Mouse (Mus musculus): Measurements from ENCODE around the gene Ipo4. TPM values are rescaled to one million over a fixed set of nuclear protein-coding genes. Genes with fewer than 3 reads are reported as not detected.
A peak's percentile ranks its signal among the peaks of the same experiment; 100 is the strongest.

The Ipo4 gene
- 69.3 and 80.6 TPM in 2 replicates for polyA plus RNA-seq (2014; fragmentation: Nextera tagmentation; extraction: Ambion mirVana)

GRCm38 (mm10) chr14:55635523-55636007 is at the start of gene Ipo4:
Gene Ipo4, minus strand, starts transcription at chr14:55635957.
- Histone ChIP-seq H3K9me3 (ENCODE audit: control insufficient read depth, low read length) (no peaks in the 10 kb centered on the region), H3K4me3 (ENCODE audit: low read depth, low read length) (peak within 1 kb of the TSS; percentile 61), H3K27ac (ENCODE audit: low read depth, low read length) (peak within 1 kb of the TSS; percentile 55), H3K4me2 (peak within 1 kb of the TSS; percentile 96), H3K4me1 (ENCODE audit: control insufficient read depth, insufficient read depth, low read length) (peaks cover 13% of the 10 kb centered on the region), H3K36me3 (ENCODE audit: control insufficient read depth, insufficient read depth, low read length) (peaks cover 22% of the 10 kb centered on the region), H3K9ac (ENCODE audit: low read length) (peak within 1 kb of the TSS; percentile 78), H3K27me3 (ENCODE audit: control insufficient read depth, insufficient read depth, low read length) (no peaks in the 10 kb centered on the region)
- DNase-seq (ENCODE audit: low spot score, missing footprints), result peak; percentile 98
- peak; percentile 91 for ATAC-seq (ENCODE audit: low FRiP score)
- WGBS, result 2% methylated on average over 33 of the region's 33 CpGs

GRCm38 (mm10) chr14:55682118-55682493 is 46.3 kb upstream of the Ipo4 start:
- H3K27ac ChIP-seq (ENCODE audit: low read depth, low read length), result no peak overlapping the region
- peak overlapping the region; percentile 51 for H3K9ac ChIP-seq (ENCODE audit: low read length)
- peaks cover 3% of the 10 kb centered on the region; the same call in 1 of the 2 replicates for H3K4me1 ChIP-seq (ENCODE audit: control insufficient read depth, insufficient read depth, low read length)
- DNase-seq (ENCODE audit: low spot score, missing footprints), result no peak
- ATAC-seq (ENCODE audit: low FRiP score), result no peak; the same call in 1 of the 2 replicates
- H3K4me2 ChIP-seq, result peak overlapping the region; percentile 71
- H3K9me3 ChIP-seq (ENCODE audit: control insufficient read depth, low read length), result no peaks in the 10 kb centered on the region
- no peaks in the 10 kb centered on the region for H3K27me3 ChIP-seq (ENCODE audit: control insufficient read depth, insufficient read depth, low read length)
- peaks cover 13% of the 10 kb centered on the region; the same call in 1 of the 2 replicates for H3K36me3 ChIP-seq (ENCODE audit: control insufficient read depth, insufficient read depth, low read length)
- WGBS, result 20% methylated on average over 3 of the region's 3 CpGs
- peak overlapping the region; percentile 85 for H3K4me3 ChIP-seq (ENCODE audit: low read depth, low read length)

- under 1% methylated on average over 66 of the region's 66 CpGs for WGBS
- Histone ChIP-seq H3K36me3 (ENCODE audit: control insufficient read depth, insufficient read depth, low read length) (peaks cover 16% of the 10 kb centered on the region; the same call in 1 of the 2 replicates), H3K9me3 (ENCODE audit: control insufficient read depth, low read length) (no peaks in the 10 kb centered on the region)
These were observed 45.7 kb upstream of the Ipo4 start, which contains the start of gene Tinf2 for GRCm38 (mm10) chr14:55681160-55682117. Gene Tinf2, minus strand, starts transcription at chr14:55681820.

GRCm38 (mm10) chr14:55677615-55678014 is 41.9 kb upstream of the Ipo4 start:
- Histone ChIP-seq H3K4me2 (no peak overlapping the region), H3K4me3 (ENCODE audit: low read depth, low read length) (no peak overlapping the region), H3K27me3 (ENCODE audit: control insufficient read depth, insufficient read depth, low read length) (no peaks in the 10 kb centered on the region), H3K9me3 (ENCODE audit: control insufficient read depth, low read length) (no peaks in the 10 kb centered on the region), H3K9ac (ENCODE audit: low read length) (no peak overlapping the region), H3K27ac (ENCODE audit: low read depth, low read length) (no peak overlapping the region), H3K4me1 (ENCODE audit: control insufficient read depth, insufficient read depth, low read length) (peaks cover 3% of the 10 kb centered on the region; the same call in 1 of the 2 replicates), H3K36me3 (ENCODE audit: control insufficient read depth, insufficient read depth, low read length) (peaks cover 16% of the 10 kb centered on the region; the same call in 1 of the 2 replicates)
- DNase-seq (ENCODE audit: low spot score, missing footprints), result no peak
- WGBS, result 86% methylated on average over 4 of the region's 4 CpGs
- ATAC-seq (ENCODE audit: low FRiP score), result no peak

More at GRCm38 (mm10) chr14:55681160-55682117, 45.7 kb upstream of the Ipo4 start, which contains the start of gene Tinf2:
- Histone ChIP-seq H3K4me1 (ENCODE audit: control insufficient read depth, insufficient read depth, low read length) (peaks cover 3% of the 10 kb centered on the region; the same call in 1 of the 2 replicates), H3K4me2 (peak within 1 kb of the TSS; percentile 71), H3K27ac (ENCODE audit: low read depth, low read length) (peak within 1 kb of the TSS; percentile 3; the same call in 1 of the 2 replicates), H3K9ac (ENCODE audit: low read length) (peak within 1 kb of the TSS; percentile 79), H3K27me3 (ENCODE audit: control insufficient read depth, insufficient read depth, low read length) (no peaks in the 10 kb centered on the region), H3K4me3 (ENCODE audit: low read depth, low read length) (peak within 1 kb of the TSS; percentile 85)
- ATAC-seq (ENCODE audit: low FRiP score) (peak; percentile 98), DNase-seq (ENCODE audit: low spot score, missing footprints) (peak; percentile 99)

GRCm38 (mm10) chr14:55672741-55673060 is 36.9 kb upstream of the Ipo4 start:
- H3K4me1 ChIP-seq (ENCODE audit: control insufficient read depth, insufficient read depth, low read length), result peaks cover 7% of the 10 kb centered on the region
- DNase-seq (ENCODE audit: low spot score, missing footprints) (no peak), ATAC-seq (ENCODE audit: low FRiP score) (no peak)
- H3K9me3 ChIP-seq (ENCODE audit: control insufficient read depth, low read length), result no peaks in the 10 kb centered on the region
- peak overlapping the region; percentile 63 for H3K4me2 ChIP-seq
- no peaks in the 10 kb centered on the region for H3K27me3 ChIP-seq (ENCODE audit: control insufficient read depth, insufficient read depth, low read length)
- H3K4me3 ChIP-seq (ENCODE audit: low read depth, low read length), result peak overlapping the region; percentile 62
- H3K27ac ChIP-seq (ENCODE audit: low read depth, low read length), result no peak overlapping the region
- H3K36me3 ChIP-seq (ENCODE audit: control insufficient read depth, insufficient read depth, low read length), result peaks cover 3% of the 10 kb centered on the region; the same call in 1 of the 2 replicates
- peak overlapping the region; percentile 67 for H3K9ac ChIP-seq (ENCODE audit: low read length)
- 83% methylated on average over 7 of the region's 7 CpGs for WGBS

GRCm38 (mm10) chr14:55671833-55672740 is 36.3 kb upstream of the Ipo4 start, which contains the start of the genes Gmpr2 and Nedd8:
Gene Gmpr2, plus strand, starts transcription at chr14:55671941.
Gene Nedd8, minus strand, starts transcription at chr14:55672124.
- H3K4me1 ChIP-seq (ENCODE audit: control insufficient read depth, insufficient read depth, low read length), result peaks cover 7% of the 10 kb centered on the region
- peak within 1 kb of the TSS; percentile 67 for H3K9ac ChIP-seq (ENCODE audit: low read length)
- no peaks in the 10 kb centered on the region for H3K27me3 ChIP-seq (ENCODE audit: control insufficient read depth, insufficient read depth, low read length)
- under 1% methylated on average over 38 of the region's 38 CpGs for WGBS
- peak; percentile 97 for ATAC-seq (ENCODE audit: low FRiP score)
- peak within 1 kb of the TSS; percentile 53; the same call in 1 of the 2 replicates for H3K27ac ChIP-seq (ENCODE audit: low read depth, low read length)
- H3K9me3 ChIP-seq (ENCODE audit: control insufficient read depth, low read length), result no peaks in the 10 kb centered on the region
- H3K4me3 ChIP-seq (ENCODE audit: low read depth, low read length), result peak within 1 kb of the TSS; percentile 62
- peak; percentile 98 for DNase-seq (ENCODE audit: low spot score, missing footprints)
- peak within 1 kb of the TSS; percentile 63 for H3K4me2 ChIP-seq
- peaks cover 3% of the 10 kb centered on the region; the same call in 1 of the 2 replicates for H3K36me3 ChIP-seq (ENCODE audit: control insufficient read depth, insufficient read depth, low read length)

GRCm38 (mm10) chr14:55671486-55671832 is 35.7 kb upstream of the Ipo4 start:
- ATAC-seq (ENCODE audit: low FRiP score) (peak; percentile 66), DNase-seq (ENCODE audit: low spot score, missing footprints) (no peak)
- Histone ChIP-seq H3K27me3 (ENCODE audit: control insufficient read depth, insufficient read depth, low read length) (no peaks in the 10 kb centered on the region), H3K4me2 (peak overlapping the region; percentile 63), H3K36me3 (ENCODE audit: control insufficient read depth, insufficient read depth, low read length) (no peaks in the 10 kb centered on the region), H3K4me3 (ENCODE audit: low read depth, low read length) (peak overlapping the region; percentile 62), H3K4me1 (ENCODE audit: control insufficient read depth, insufficient read depth, low read length) (peaks cover 7% of the 10 kb centered on the region), H3K9ac (ENCODE audit: low read length) (peak overlapping the region; percentile 67), H3K27ac (ENCODE audit: low read depth, low read length) (peak overlapping the region; percentile 53; the same call in 1 of the 2 replicates), H3K9me3 (ENCODE audit: control insufficient read depth, low read length) (no peaks in the 10 kb centered on the region)
- WGBS, result 0% methylated on average over 12 of the region's 12 CpGs

- DNase-seq (ENCODE audit: low spot score, missing footprints) (no peak), ATAC-seq (ENCODE audit: low FRiP score) (peak; percentile 19; the same call in 1 of the 2 replicates)
- no peak overlapping the region for H3K9ac ChIP-seq (ENCODE audit: low read length)
- no peaks in the 10 kb centered on the region; the same call in 1 of the 2 replicates for H3K4me1 ChIP-seq (ENCODE audit: control insufficient read depth, insufficient read depth, low read length)
- no peaks in the 10 kb centered on the region for H3K27me3 ChIP-seq (ENCODE audit: control insufficient read depth, insufficient read depth, low read length)
- peak overlapping the region; percentile 48; the same call in 1 of the 2 replicates for H3K4me2 ChIP-seq
- H3K36me3 ChIP-seq (ENCODE audit: control insufficient read depth, insufficient read depth, low read length), result peaks cover 2% of the 10 kb centered on the region
- H3K4me3 ChIP-seq (ENCODE audit: low read depth, low read length), result no peak overlapping the region
- H3K9me3 ChIP-seq (ENCODE audit: control insufficient read depth, low read length), result no peaks in the 10 kb centered on the region
- no peak overlapping the region for H3K27ac ChIP-seq (ENCODE audit: low read depth, low read length)
- 53% methylated on average over 2 of the region's 2 CpGs for WGBS
These were observed 24.9 kb upstream of the Ipo4 start for GRCm38 (mm10) chr14:55660636-55661035.
